Mouse (Mus musculus): ENCODE results near the gene Prpf31. TPM values are rescaled to one million over a fixed set of nuclear protein-coding genes. Genes with fewer than 3 reads are reported as not detected.

Prpf31 gene
- 150 TPM in 2 replicates for polyA plus RNA-seq (2014; fragmentation: Nextera tagmentation; extraction: Ambion mirVana)

GRCm38 (mm10) chr7:3629543-3630477 lies at the start of gene Prpf31, which contains the start of gene Tfpt:
Gene Prpf31, plus strand, starts transcription at chr7:3629985.
Gene Tfpt, minus strand, starts transcription at chr7:3629929.
- peak within 1 kb of the TSS; percentile 66 for H3K9ac ChIP-seq (ENCODE audit: low read length)
- WGBS, result 1% methylated on average over 47 of the region's 47 CpGs
- peak; percentile 95 for DNase-seq (ENCODE audit: low spot score)
- H3K4me1 ChIP-seq (ENCODE audit: control insufficient read depth, insufficient read depth, low read length), result peaks cover 15% of the 10 kb centered on the region
- no peaks in the 10 kb centered on the region for H3K9me3 ChIP-seq (ENCODE audit: control insufficient read depth, low read length)
- H3K27me3 ChIP-seq (ENCODE audit: control insufficient read depth, insufficient read depth, low read length), result no peaks in the 10 kb centered on the region
- H3K27ac ChIP-seq (replicated peaks; ENCODE audit: low read depth, low read length), result 0 out of 2 replicates have a peak within 1 kb of the TSS, but pooled peaks have one; percentile 33
- peak; percentile 88 for ATAC-seq (ENCODE audit: insufficient number of reproducible peaks, low FRiP score, low TSS enrichment, low read depth)
- peak within 1 kb of the TSS; percentile 73 for H3K4me3 ChIP-seq (ENCODE audit: low read depth, low read length)
- H3K36me3 ChIP-seq (ENCODE audit: control insufficient read depth, insufficient read depth, low read length), result peaks cover 10% of the 10 kb centered on the region
- peak within 1 kb of the TSS; percentile 96 for H3K4me2 ChIP-seq (ENCODE audit: low read depth, severe bottlenecking)

DNA sequence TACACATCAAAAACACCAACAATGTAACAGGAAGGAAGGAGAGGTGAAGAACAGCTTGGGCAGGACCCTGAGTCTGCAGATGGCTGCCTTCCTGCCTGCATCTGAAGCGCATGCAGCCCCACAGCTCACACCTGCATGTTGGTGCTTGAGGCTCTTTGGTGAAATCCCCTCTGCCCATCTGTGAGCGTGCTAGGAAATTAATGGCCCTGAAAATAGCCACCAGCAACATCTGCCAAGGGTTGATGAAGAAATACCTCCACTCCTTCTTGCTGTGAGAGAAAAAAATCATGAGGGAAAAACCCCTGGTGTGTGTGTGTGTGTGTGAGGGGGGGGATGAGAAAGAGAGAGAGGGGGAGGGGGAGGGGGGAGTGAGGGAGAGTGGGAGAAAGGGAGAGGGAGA lies 49.8 kb upstream of the Prpf31 start:
- no peaks in the 10 kb centered on the region for H3K36me3 ChIP-seq (ENCODE audit: control insufficient read depth, insufficient read depth, low read length)
- no peaks in the 10 kb centered on the region for H3K27me3 ChIP-seq (ENCODE audit: control insufficient read depth, insufficient read depth, low read length)
- H3K4me1 ChIP-seq (ENCODE audit: control insufficient read depth, insufficient read depth, low read length), result no peaks in the 10 kb centered on the region
- no peaks in the 10 kb centered on the region for H3K9me3 ChIP-seq (ENCODE audit: control insufficient read depth, low read length)
- DNase-seq (ENCODE audit: low spot score), result no peak
- no peak overlapping the region for H3K9ac ChIP-seq (ENCODE audit: low read length)
- WGBS, result 40% methylated on average over 2 of the region's 2 CpGs
- no peak overlapping the region for H3K4me3 ChIP-seq (ENCODE audit: low read depth, low read length)
- no peak overlapping the region for H3K27ac ChIP-seq (replicated peaks; ENCODE audit: low read depth, low read length)
- no peak for ATAC-seq (ENCODE audit: insufficient number of reproducible peaks, low FRiP score, low TSS enrichment, low read depth)
- no peak overlapping the region for H3K4me2 ChIP-seq (ENCODE audit: low read depth, severe bottlenecking)

GRCm38 (mm10) chr7:3585763-3586162 lies 44.0 kb upstream of the Prpf31 start:
- Histone ChIP-seq H3K27me3 (ENCODE audit: control insufficient read depth, insufficient read depth, low read length) (no peaks in the 10 kb centered on the region), H3K4me1 (ENCODE audit: control insufficient read depth, insufficient read depth, low read length) (no peaks in the 10 kb centered on the region), H3K27ac (replicated peaks; ENCODE audit: low read depth, low read length) (no peak overlapping the region), H3K9me3 (ENCODE audit: control insufficient read depth, low read length) (no peaks in the 10 kb centered on the region), H3K36me3 (ENCODE audit: control insufficient read depth, insufficient read depth, low read length) (no peaks in the 10 kb centered on the region), H3K9ac (ENCODE audit: low read length) (no peak overlapping the region), H3K4me2 (ENCODE audit: low read depth, severe bottlenecking) (no peak overlapping the region), H3K4me3 (ENCODE audit: low read depth, low read length) (no peak overlapping the region)
- WGBS, result 14% methylated on average over 6 of the region's 6 CpGs
- no peak for DNase-seq (ENCODE audit: low spot score)
- ATAC-seq (ENCODE audit: insufficient number of reproducible peaks, low FRiP score, low TSS enrichment, low read depth), result no peak

- DNase-seq (ENCODE audit: low spot score) (no peak), ATAC-seq (ENCODE audit: insufficient number of reproducible peaks, low FRiP score, low TSS enrichment, low read depth) (no peak)
- 8% methylated on average over 5 of the region's 5 CpGs for WGBS
- H3K36me3 ChIP-seq (ENCODE audit: control insufficient read depth, insufficient read depth, low read length), result no peaks in the 10 kb centered on the region
- no peak overlapping the region for H3K4me3 ChIP-seq (ENCODE audit: low read depth, low read length)
- no peaks in the 10 kb centered on the region for H3K4me1 ChIP-seq (ENCODE audit: control insufficient read depth, insufficient read depth, low read length)
- no peaks in the 10 kb centered on the region for H3K27me3 ChIP-seq (ENCODE audit: control insufficient read depth, insufficient read depth, low read length)
- no peaks in the 10 kb centered on the region for H3K9me3 ChIP-seq (ENCODE audit: control insufficient read depth, low read length)
- H3K9ac ChIP-seq (ENCODE audit: low read length), result no peak overlapping the region
- no peak overlapping the region for H3K4me2 ChIP-seq (ENCODE audit: low read depth, severe bottlenecking)
- H3K27ac ChIP-seq (replicated peaks; ENCODE audit: low read depth, low read length), result no peak overlapping the region
These were observed 43.5 kb upstream of the Prpf31 start for GRCm38 (mm10) chr7:3586255-3586654.

GRCm38 (mm10) chr7:3587292-3587691 lies 42.5 kb upstream of the Prpf31 start:
- no peak overlapping the region for H3K27ac ChIP-seq (replicated peaks; ENCODE audit: low read depth, low read length)
- DNase-seq (ENCODE audit: low spot score), result no peak
- H3K9ac ChIP-seq (ENCODE audit: low read length), result no peak overlapping the region
- no peaks in the 10 kb centered on the region for H3K36me3 ChIP-seq (ENCODE audit: control insufficient read depth, insufficient read depth, low read length)
- H3K9me3 ChIP-seq (ENCODE audit: control insufficient read depth, low read length), result no peaks in the 10 kb centered on the region
- no peak overlapping the region for H3K4me3 ChIP-seq (ENCODE audit: low read depth, low read length)
- H3K4me1 ChIP-seq (ENCODE audit: control insufficient read depth, insufficient read depth, low read length), result no peaks in the 10 kb centered on the region
- H3K4me2 ChIP-seq (ENCODE audit: low read depth, severe bottlenecking), result no peak overlapping the region
- no peak for ATAC-seq (ENCODE audit: insufficient number of reproducible peaks, low FRiP score, low TSS enrichment, low read depth)
- no peaks in the 10 kb centered on the region for H3K27me3 ChIP-seq (ENCODE audit: control insufficient read depth, insufficient read depth, low read length)
- 77% methylated on average over 1 of the region's 1 CpGs for WGBS

GRCm38 (mm10) chr7:3590550-3590949 lies 39.2 kb upstream of the Prpf31 start:
- Histone ChIP-seq H3K27me3 (ENCODE audit: control insufficient read depth, insufficient read depth, low read length) (no peaks in the 10 kb centered on the region), H3K4me2 (ENCODE audit: low read depth, severe bottlenecking) (no peak overlapping the region), H3K9ac (ENCODE audit: low read length) (no peak overlapping the region), H3K27ac (replicated peaks; ENCODE audit: low read depth, low read length) (no peak overlapping the region), H3K36me3 (ENCODE audit: control insufficient read depth, insufficient read depth, low read length) (no peaks in the 10 kb centered on the region), H3K9me3 (ENCODE audit: control insufficient read depth, low read length) (no peaks in the 10 kb centered on the region), H3K4me3 (ENCODE audit: low read depth, low read length) (no peak overlapping the region), H3K4me1 (ENCODE audit: control insufficient read depth, insufficient read depth, low read length) (no peaks in the 10 kb centered on the region)
- 83% methylated on average over 3 of the region's 3 CpGs for WGBS
- DNase-seq (ENCODE audit: low spot score) (no peak), ATAC-seq (ENCODE audit: insufficient number of reproducible peaks, low FRiP score, low TSS enrichment, low read depth) (no peak)

GRCm38 (mm10) chr7:3591534-3591933 lies 38.3 kb upstream of the Prpf31 start:
- 73% methylated on average over 1 of the region's 1 CpGs for WGBS
- no peaks in the 10 kb centered on the region for H3K9me3 ChIP-seq (ENCODE audit: control insufficient read depth, low read length)

GRCm38 (mm10) chr7:3593855-3594254 lies 35.9 kb upstream of the Prpf31 start:
- ATAC-seq (ENCODE audit: insufficient number of reproducible peaks, low FRiP score, low TSS enrichment, low read depth), result no peak
- Histone ChIP-seq H3K4me3 (ENCODE audit: low read depth, low read length) (no peak overlapping the region), H3K27me3 (ENCODE audit: control insufficient read depth, insufficient read depth, low read length) (no peaks in the 10 kb centered on the region), H3K36me3 (ENCODE audit: control insufficient read depth, insufficient read depth, low read length) (no peaks in the 10 kb centered on the region), H3K9me3 (ENCODE audit: control insufficient read depth, low read length) (no peaks in the 10 kb centered on the region), H3K9ac (ENCODE audit: low read length) (no peak overlapping the region), H3K4me2 (ENCODE audit: low read depth, severe bottlenecking) (no peak overlapping the region), H3K4me1 (ENCODE audit: control insufficient read depth, insufficient read depth, low read length) (no peaks in the 10 kb centered on the region), H3K27ac (replicated peaks; ENCODE audit: low read depth, low read length) (no peak overlapping the region)
- no peak for DNase-seq (ENCODE audit: low spot score)

More at GRCm38 (mm10) chr7:3591534-3591933, 38.3 kb upstream of the Prpf31 start:
- Histone ChIP-seq H3K4me3 (ENCODE audit: low read depth, low read length) (no peak overlapping the region), H3K9ac (ENCODE audit: low read length) (no peak overlapping the region), H3K4me2 (ENCODE audit: low read depth, severe bottlenecking) (no peak overlapping the region), H3K27ac (replicated peaks; ENCODE audit: low read depth, low read length) (no peak overlapping the region), H3K36me3 (ENCODE audit: control insufficient read depth, insufficient read depth, low read length) (no peaks in the 10 kb centered on the region), H3K4me1 (ENCODE audit: control insufficient read depth, insufficient read depth, low read length) (no peaks in the 10 kb centered on the region), H3K27me3 (ENCODE audit: control insufficient read depth, insufficient read depth, low read length) (no peaks in the 10 kb centered on the region)
- ATAC-seq (ENCODE audit: insufficient number of reproducible peaks, low FRiP score, low TSS enrichment, low read depth), result no peak
- no peak for DNase-seq (ENCODE audit: low spot score)
